Mouse (Mus musculus) frontal cortex, adult (tissue): ENCODE data around the gene Tulp3.
A peak's percentile ranks its signal among the peaks of the same experiment; 100 is the strongest.
"Not testable (repeated sequence)": the region's sequence is repeated elsewhere in the genome, so short reads cannot be mapped to it uniquely, and the experiment has no call there.

ENCODE experiments used
- ATAC-seq: cut with Nextera tagmentation; 2 replicates; pipeline ENCODE4 v1.9.2; 2017; ENCODE audit warnings: mild to moderate bottlenecking, moderate library complexity, mixed read lengths; ENCODE audit not compliant: low TSS enrichment

Gene Tulp3

GRCm38 (mm10) chr6:128358999-128359398, 3.3 kb upstream of the Tulp3 start:
- no peak for ATAC-seq

DNA sequence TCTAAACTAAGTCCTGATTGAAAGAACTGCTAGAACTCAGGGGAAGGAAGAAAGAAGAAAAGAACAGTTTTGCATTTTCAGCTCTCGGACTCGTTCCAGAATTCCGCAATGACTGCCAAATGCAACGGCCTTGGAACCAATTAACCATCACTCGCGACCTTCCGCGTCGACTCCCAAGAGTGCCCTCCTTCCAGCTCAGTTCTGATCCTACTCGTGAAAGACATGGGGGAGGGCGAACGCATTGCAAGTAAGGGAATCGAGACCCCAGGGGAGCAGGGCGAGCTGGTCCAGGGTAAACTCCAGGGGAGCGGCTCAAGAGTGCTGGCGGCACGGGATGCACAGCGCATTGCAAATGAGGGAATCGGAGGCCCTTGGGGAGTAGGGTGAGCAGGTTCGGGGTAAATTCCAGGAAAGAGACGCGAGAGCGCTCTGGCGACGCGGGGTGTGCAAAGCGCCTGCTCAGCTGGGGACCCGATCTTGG, 410 bp downstream of the Tulp3 start:
- ATAC-seq: peak; percentile 33

GRCm38 (mm10) chr6:128354140-128354539, 1.5 kb downstream of the Tulp3 start:
- ATAC-seq: no peak

GRCm38 (mm10) chr6:128349711-128350110, 5.9 kb downstream of the Tulp3 start:
- peak; percentile 41; the same call in 1 of the 2 replicates for ATAC-seq

- ATAC-seq: peak; percentile 68
Measured at GRCm38 (mm10) chr6:128346782-128347181, 8.9 kb downstream of the Tulp3 start.

- ATAC-seq: no peak
Measured at GRCm38 (mm10) chr6:128345623-128346022, 10.0 kb downstream of the Tulp3 start.

DNA sequence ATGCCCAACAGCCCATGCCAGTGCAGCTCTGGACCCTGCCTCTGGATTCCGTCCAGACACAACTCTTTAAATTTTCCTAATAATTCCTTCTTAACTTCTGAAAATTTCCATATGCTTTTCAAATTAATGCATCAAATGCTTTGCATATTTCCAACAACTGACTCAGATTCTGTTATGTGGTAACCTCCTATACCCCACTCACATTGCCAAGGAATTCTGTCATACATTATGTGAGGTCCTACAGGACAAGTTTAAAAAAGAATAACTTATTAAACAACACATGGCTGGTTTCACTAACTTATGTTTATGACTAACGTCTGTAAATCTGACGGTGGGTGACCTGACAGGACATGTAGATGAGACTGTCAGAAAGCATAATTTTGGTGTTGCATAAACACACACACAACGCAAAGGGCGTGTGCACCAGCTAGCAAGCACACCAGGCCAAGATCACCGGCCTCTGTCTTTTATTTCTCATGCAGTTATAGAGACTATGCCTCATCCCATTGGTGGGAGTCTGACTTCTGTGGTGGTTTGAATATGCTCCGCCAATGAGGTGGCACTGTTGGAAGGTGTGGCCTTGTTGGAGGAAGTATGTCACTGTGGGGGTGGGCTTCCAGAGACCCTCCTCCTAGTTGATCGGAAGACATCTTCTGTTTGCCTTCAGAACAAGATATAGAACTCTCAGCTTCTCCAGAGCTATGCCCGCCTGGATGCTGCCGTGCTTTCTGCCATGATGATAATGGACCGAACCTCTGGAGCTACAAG, 13.5 kb downstream of the Tulp3 start:
- ATAC-seq: no peak

- peak; percentile 51; the same call in 1 of the 2 replicates for ATAC-seq
Measured at GRCm38 (mm10) chr6:128338876-128339275, 16.8 kb downstream of the Tulp3 start.

- ATAC-seq: no peak
Measured at GRCm38 (mm10) chr6:128337467-128337866, 18.2 kb downstream of the Tulp3 start.

GRCm38 (mm10) chr6:128334397-128335124, 21.1 kb downstream of the Tulp3 start:
- ATAC-seq: peak; percentile 82

GRCm38 (mm10) chr6:128318317-128318716, 37.3 kb downstream of the Tulp3 start:
- ATAC-seq: peak; percentile 86

- no peak for ATAC-seq
Measured at GRCm38 (mm10) chr6:128315597-128315996, 40.1 kb downstream of the Tulp3 start.

DNA sequence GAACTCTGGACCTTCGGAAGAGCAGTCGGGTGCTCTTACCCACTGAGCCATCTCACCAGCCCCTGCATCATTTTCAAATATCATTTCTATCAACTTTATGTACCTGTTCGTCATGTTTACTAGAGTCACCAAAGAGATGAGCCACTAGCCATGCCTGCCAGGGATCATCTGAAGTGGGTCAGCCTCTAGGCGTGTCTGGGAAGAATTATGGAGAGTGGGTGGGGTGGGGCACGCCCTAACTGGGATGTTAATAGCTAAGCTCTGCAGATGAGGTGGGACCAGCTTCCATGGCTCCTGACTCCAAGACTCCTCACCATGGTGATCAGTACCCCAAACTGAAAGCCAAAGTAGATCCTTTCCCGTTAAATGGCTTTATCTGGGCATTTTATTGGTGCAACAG, 40.9 kb downstream of the Tulp3 start:
- ATAC-seq: no peak

DNA sequence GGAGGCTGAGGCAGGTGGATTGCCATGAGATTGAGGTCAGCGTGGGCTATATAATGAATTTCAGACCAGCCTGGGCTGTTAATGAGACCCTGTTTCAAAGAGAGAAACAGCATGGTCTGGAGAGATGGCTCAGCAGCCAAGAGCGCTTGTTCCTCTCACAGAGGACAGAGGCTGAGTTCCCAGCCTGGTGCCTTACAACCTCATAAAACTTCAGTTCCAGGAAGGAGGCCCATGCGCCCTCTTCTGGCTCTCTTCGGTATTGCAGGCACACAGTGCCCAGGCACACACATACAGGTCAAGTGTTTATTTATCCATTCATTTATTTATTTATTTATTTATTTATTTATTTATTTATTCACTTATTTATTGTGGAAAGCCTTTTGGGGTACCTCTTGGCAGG, 47.3 kb downstream of the Tulp3 start:
- ATAC-seq: 0 out of 2 replicates have a peak, but pooled peaks have one; percentile 59

GRCm38 (mm10) chr6:128304801-128305200, 50.9 kb downstream of the Tulp3 start:
- ATAC-seq: no peak

DNA sequence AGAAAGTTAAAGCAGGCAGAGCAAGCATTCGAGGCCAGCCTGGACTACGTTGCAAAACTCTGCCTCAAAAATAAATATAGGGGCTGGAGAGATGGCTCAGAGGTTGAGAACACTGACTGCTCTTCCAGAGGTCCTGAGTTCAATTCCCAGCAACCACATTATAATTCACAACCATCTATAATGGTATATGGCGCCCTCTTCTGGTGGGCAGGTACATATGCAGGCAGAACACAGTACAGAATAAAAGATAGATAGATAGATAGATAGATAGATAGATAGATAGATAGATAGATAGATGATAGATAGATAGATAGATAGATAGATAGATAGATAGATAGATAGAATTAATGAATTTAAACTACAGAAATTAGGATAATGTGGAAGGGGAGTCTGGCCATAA, 53.0 kb downstream of the Tulp3 start:
- not testable (repeated sequence) for ATAC-seq

DNA sequence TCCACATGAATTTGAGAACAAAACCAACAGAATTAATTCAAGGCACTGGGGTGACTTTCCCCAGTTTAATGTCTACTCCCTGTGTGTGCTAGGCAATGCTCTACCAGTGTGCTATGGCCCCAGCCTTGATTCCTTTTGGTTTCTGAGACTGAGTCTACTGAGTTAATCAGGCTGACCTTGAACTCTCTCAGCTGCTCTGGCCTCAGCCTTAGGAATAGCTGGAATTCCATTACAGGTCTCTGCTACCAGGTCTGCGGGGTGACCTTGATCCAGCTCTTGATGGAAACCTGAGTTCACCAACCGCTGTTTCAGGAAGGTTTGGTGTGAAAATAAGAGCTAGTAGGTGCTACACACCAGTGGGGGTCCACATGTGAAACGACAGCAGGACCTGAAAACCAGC, 53.8 kb downstream of the Tulp3 start:
- ATAC-seq: no peak

- no peak for ATAC-seq
Measured at GRCm38 (mm10) chr6:128301458-128301857, 54.2 kb downstream of the Tulp3 start.

- peak; percentile 81 for ATAC-seq
Measured at GRCm38 (mm10) chr6:128300134-128301001, 55.3 kb downstream of the Tulp3 start, which contains the start of gene Tead4. TSS of gene Tead4 (minus strand) at chr6:128300823.

DNA sequence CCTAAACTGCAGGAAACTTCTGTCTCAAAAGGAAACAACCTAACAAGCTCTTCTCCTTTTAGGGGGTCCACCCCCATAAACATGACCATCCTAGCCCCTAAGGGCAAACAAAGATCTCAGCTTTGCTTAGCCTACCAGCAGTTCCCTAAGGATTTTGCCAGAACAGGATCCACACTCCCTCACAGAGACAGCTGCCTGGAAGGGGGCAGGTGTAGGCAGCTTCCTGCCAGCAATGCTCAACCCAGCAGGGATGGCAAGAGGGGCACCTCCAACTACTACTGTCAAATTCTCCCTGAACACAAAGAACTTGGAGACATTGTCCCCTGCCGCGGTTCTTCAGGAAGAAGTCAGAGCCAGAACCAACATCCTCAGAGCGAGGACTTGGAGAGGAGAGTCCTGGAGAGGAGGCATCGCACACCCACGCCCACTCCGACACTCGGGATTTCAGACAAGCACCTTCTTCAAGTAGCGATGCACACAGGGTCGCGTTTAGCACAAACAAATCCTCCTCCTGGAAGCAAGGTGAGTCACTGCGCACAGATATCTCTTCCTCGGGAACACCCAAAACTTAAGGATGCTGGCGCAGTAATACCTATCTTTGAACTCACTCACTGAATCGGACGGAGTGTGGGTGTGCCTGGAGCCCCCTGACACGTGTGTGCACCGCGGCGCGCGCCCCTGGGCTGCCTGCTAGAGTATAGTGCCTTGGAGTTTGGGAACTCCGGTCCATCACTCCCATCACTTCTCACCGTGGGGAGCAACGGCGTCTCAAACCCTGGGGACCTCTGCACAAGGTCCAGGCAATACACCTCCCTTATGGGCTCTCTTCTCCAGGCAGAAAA, 56.1 kb downstream of the Tulp3 start:
- peak; percentile 54 for ATAC-seq

DNA sequence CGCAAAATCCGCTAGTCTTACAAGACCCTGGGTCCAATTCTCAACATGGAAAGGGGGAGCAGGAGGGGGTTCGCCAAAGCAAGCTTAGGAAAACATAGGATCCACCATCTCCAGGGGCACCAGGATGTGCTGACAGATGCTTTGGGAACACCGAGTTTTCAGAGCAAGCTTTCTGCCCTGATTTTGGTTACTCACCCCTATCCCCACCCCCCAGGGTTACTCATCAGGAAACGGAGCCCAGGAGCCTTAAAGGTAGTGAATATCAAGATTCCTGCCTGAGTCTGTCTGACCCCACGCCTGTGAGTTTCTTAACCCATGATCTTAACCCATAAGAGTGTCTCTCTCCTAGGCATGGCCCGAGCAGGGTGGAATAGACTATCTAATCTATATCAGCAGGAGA, 57.4 kb downstream of the Tulp3 start:
- ATAC-seq: no peak
